Mouse (Mus musculus): Measurements from ENCODE around the gene Prdx3.
"Not testable (repeated sequence)": the region's sequence is repeated elsewhere in the genome, so short reads cannot be mapped to it uniquely, and the experiment has no call there.

The Prdx3 gene

DNA sequence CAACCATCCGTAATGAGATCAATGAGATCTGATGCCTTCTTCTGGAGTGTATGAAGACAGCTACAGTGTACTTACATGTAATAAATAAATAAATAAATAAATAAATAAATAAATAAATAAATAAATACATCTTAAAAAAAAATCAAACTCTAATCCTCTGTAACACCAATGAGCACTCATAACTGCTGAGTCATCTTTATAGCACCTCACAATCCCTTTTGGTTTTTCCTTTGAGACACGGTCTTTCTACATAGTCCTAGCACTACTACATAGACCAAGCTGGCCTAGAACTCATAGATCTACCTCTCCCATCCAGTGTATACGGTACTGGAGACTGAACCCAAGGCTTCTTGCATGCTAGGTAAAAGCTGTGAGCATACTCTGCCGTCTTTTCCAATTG lies 8.2 kb downstream of the Prdx3 start:
- not testable (repeated sequence) for DNase-seq (ENCODE audit: low read depth, low spot score)

DNA sequence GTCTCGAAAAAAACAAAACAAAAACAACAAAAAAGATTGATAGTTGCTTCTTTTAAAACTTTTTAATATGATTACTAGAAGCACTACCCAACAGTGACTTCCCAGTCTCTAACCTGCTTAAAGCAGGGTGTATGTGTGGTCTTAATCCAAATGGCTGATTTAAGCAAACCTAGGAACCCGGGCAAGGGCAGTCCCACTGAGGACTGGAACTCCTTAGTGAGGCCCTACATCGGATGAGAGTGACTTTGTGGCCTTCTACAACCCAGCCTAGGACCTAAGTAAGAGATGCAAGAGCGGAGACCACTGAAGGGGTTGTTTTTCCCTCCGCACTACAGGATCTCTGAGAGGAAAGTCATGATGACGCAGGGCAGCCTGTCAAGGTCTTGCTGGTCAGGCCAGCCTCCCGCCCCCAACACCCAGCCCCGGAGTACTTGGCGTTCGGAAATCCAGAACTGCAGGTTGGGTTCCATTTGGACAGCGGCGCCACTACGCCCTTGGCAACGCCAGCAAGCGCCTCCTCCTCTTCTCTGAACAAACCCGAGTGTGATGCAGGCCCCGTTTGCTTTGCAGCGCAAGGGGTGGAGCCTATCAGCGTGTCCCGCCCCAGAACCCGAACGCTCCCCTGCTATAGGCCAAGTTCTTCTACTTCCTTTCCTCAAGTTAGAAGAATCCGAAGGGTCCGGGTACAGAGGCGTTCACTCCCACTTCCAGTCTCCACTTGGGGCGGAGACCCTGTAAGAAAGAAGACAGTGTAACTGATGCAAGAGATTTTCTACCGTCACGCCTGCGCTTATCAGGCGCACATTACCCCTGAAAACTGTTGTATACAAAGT lies 13.3 kb downstream of the Prdx3 start, which contains the start of gene Sfxn4:
TSS of gene Sfxn4 (minus strand) at position 612 of the 833 bp plus-strand sequence.
- DNase-seq (ENCODE audit: low read depth, low spot score), result peak; percentile 93

DNA sequence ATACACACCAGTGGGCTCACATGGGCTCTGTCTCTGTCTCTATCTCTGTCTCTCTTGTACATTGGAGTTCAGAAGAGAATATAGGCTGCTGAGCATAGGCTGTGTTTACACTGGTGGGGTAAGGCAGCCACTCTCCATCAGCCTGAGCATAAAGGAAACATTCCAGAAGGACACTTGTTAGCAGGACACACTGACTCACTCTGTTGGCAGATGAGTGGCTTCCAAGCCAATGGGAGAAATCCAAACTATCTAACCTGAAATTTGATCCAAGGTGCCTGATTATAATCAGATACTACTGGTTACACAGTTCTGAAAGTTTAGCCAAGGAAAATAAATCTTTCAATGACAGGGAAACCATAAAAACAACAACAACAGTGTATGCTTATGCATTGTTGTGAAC lies 28.6 kb downstream of the Prdx3 start:
- no peak for DNase-seq (ENCODE audit: low read depth, low spot score)

DNA sequence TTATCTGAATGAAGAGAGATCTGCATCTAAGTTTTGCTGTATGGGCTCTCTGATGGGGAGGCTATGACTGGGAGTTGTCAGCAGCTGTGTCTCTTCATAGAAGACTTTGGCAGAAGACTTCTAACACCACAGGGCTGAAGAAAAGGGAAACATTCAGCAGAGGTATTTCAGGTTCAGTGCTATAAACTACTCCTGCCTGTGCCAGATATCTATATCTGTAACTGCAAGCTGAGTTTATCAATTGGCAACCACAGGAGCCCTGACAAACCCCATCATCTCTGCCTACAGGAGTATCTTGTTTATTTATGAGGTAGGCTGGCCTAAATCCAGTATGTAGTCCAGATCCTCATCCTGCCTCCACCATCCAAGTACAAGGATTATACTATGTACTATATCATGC lies 31.0 kb downstream of the Prdx3 start:
- no peak for DNase-seq (ENCODE audit: low read depth, low spot score)

DNA sequence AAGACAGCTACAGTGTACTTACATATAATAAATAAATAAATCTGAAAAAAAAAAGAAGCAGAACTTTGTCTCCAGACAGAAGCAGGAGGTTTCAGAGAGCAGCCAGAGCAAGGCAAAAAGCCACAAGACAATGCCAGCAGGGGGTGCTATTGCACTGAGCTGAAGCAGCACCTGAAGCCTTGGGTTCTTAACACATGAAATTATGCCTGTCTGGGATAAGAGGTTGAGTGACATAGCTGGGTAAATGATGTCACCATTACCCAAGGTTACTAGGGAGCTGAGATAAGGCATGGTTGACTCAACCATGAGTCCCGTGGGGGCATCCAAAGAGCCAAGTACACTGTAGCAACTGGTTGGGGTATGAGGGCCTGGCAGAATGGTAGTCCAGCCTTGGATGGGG lies 36.6 kb downstream of the Prdx3 start:
- DNase-seq (ENCODE audit: low read depth, low spot score), result peak; percentile 44

DNA sequence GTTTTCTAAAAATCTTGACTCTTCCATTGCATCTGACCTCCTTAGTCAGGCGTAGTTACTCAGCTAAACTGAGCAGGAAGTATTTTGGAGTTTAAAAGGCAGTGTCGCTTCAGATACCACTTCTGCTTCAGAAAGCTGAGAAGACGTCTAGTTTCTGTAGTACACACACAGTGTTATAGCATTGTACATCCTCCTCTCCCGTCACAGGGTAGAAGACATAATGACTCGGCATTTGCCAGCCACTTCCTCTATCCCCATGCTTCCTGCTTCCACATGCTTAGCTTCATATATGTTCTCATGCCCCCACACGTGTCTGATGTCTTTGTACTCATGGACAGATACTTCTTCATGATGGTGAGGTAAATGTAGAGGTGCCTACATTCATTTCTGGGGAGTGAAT lies 55.7 kb downstream of the Prdx3 start:
- peak; percentile 4 for DNase-seq (ENCODE audit: low read depth, low spot score)
